Mouse (Mus musculus) testis, adult 2 months (tissue): ENCODE data around the gene Actr8.

ENCODE experiments used
- CTCF ChIP-seq: fragments of 200-500 bp; IDR thresholded peaks from 2 replicates; pipeline ENCODE4 v1.5.1; 2012; ENCODE audit warnings: low read depth, mild to moderate bottlenecking, inconsistent platforms, low read length, moderate library complexity; ENCODE audit not compliant: control insufficient read depth, insufficient read depth, insufficient replicate concordance
- POLR2A ChIP-seq: fragments of 200-500 bp; IDR thresholded peaks from 2 replicates; pipeline ENCODE4 v1.6.1; 2012; ENCODE audit warnings: low read depth, mild to moderate bottlenecking, inconsistent platforms, low read length, moderate library complexity; ENCODE audit not compliant: control insufficient read depth

DNA sequence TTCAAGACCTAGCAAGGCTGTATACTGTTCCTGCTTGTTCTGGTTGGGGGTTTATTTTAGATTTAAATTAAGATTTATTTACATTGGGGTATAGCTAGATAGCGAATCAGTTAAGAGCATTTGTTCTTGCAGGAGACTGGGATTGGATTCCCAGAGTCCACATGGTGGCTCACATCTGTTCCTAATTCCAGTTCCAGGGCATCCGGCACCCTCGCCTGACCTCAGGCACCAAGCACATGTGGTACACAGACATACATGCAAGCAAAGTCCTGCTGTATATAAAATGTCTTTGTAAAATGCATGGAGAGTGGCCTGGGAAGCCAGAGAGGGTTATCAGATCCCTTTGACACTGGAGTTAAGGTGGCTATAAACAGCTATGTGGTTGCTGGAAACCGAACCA lies 16.8 kb downstream of the Actr8 start:
- TF ChIP-seq CTCF = no peak
- no peak for TF ChIP-seq POLR2A
